Mouse (Mus musculus): ENCODE measurements around the gene Acp4.
A peak's percentile ranks its signal among the peaks of the same experiment; 100 is the strongest.
"Not testable (repeated sequence)": the region's sequence is repeated elsewhere in the genome, so short reads cannot be mapped to it uniquely, and the experiment has no call there.

The Acp4 gene

DNA sequence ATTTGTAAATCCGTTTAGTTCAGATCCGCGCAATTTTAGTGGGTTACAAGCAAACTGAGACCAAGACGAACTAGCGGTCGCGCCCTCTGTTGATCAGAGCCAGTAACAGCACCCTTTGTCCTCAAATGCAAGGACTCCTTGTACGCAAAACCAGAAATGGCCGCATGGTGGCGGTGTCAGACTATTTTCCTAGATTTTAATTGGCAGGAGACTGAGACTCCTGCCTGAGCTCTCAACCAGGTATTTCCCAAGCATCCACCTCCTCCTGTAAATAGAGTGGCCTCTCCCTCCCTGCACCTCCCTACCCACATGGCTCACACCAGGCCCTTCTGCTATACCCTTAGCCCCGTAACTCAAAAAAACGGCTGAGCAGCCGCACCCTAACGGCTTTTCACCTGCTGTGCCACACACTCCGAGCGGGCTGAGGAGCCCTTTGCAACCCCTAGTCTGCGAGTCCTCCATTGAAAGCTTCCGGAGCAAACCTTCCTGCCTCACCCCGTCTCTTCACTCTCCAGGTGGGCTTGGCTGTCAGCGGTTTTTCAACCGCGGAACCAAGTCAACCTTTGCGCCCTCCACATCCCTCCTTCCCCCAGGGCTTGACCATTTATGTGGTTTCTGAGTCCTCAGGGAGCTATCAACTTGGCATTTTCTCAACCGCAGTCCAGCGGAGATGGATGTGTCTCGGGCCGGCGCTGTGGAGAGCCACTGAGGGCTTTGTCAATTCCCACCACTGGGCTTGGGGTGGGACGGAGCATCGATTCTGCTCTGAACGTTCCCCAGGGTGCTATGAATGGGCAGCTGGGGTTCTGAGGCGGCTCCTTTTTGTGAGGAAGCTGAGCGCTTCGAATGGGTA, 5.8 kb upstream of the Acp4 start:
- DNase-seq = peak; percentile 75 to 81

DNA sequence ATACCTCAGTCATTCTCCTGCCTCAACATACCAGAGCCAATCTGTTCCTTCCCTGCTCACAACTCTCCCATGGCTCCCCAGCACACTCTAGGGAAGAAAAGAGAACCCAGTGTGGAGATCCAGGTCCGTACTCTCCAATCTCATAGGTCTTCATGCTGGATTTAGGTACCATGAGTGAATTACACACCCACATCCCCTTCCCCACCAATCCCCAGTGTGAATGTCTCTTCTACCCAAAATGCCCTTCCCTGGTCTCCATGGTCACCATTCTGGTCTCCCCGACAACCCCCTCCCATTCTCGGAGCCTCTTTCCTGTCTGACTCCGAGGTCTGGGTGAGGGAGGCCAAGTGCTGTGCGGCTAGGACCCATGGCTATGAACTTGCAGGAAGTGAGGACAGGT, 4.0 kb upstream of the Acp4 start, which contains the start of gene Gm15517:
TSS of gene Gm15517 (plus strand) at position 301 of the 400 bp plus-strand sequence.
- DNase-seq = no peak

- DNase-seq = no peak
Observed at GRCm38 (mm10) chr7:44260410-44260809, 3.2 kb upstream of the Acp4 start.

- no peak for DNase-seq
Observed at GRCm38 (mm10) chr7:44254930-44255329, 2.2 kb downstream of the Acp4 start.

- DNase-seq = no peak
Observed at GRCm38 (mm10) chr7:44253023-44253616, 4.1 kb downstream of the Acp4 start.

DNA sequence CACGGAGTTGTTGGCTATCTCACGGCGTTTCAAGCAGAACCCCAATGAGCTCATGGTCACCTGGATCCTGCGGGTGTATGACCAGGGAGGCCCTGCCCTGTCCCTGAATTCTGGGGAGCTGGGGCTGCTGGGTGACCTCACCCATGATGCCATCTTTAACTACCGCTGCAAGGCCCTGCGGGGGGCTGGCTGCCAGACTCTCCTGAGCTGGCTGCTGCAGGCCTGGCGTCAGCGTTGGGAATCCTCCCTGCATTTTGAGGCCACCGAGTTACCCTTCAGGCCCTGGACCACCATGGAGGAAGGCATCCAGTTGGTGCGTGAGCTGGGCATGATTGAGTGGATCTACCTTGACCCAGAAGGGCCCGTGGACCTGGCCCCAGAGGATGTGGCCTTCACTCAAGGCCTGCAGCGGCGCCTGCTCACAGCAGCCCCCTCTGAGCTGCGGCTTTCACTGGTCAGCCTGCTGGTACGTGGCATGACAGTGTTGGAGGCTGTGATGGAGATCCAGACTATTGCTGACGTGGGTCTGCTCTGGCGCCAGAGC, 6.4 kb downstream of the Acp4 start:
- DNase-seq = not testable (repeated sequence)

DNA sequence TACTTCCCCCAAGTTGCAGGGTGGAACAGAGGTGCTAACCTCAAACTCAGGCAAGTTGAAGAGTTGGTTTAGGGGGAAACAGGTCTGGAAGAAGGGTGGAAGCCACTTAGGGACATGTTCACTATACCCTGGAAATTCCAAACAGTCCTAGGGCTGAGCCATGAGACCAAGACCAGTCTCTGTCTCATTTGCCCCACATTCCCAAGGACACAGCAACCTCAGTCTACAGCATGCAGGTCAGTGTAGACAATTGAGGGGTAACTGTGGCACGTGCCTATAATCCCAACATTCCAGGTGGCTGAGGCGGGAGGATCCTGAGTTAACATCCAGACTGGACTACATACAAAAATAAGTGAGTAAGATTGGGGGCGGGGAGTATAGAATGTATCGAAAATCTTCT, 7.9 kb downstream of the Acp4 start:
- DNase-seq = no peak

GRCm38 (mm10) chr7:44247971-44248370, 9.2 kb downstream of the Acp4 start:
- no peak for DNase-seq

DNA sequence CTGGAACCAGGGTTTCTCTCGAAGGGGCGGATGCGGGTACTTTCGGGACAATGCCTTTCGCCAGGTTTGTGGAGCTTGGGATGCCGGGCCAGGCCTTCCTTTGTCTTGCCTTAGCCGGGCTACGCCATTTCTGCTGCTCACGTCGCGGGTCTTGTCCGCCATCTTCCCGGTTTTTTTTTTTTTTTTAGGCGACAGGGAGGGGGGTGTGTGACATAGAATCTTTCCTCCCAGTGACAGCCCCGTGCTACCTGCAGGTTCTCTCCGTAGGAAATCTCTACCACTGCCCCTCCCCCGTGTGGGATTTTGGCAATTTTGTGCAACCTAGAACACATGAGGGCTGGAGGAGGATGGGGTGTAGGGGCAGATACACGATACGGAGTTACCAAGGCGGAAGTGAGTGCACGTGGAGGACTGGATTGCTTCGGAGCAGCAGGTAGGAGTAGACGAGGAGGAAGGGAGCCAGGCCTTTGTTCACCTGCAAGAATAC, 10.2 kb downstream of the Acp4 start:
- peak; percentile 30 to 60 for DNase-seq

GRCm38 (mm10) chr7:44246055-44246983, 10.9 kb downstream of the Acp4 start, which contains the start of the genes 1700028J19Rik and 2410002F23Rik:
1700028J19Rik (minus strand) TSS chr7:44246695.
2410002F23Rik (plus strand) TSS chr7:44246722.
- DNase-seq = peak; percentile 84 to 85

DNA sequence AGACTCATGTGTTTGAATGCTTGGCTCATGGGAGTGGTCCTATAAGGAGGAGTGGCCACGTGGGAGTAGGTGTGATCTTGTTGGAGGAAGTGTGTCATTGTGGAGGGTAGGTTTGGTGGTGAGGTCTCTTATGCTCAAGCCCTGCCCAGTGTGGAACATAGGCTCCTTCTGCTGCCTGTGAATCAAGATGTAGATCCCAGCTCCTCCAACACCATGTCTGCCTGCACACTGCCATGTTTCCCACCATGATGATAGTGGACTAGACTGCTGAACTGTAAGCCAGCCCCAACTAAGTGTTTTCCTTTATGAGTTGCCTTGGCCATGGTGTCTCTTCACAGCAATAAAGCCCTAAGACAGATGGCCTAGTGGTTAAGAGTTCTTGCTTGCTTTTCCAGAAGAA, 13.1 kb downstream of the Acp4 start:
- no peak for DNase-seq

GRCm38 (mm10) chr7:44241163-44241562, 16.0 kb downstream of the Acp4 start:
- DNase-seq = no peak

- no peak for DNase-seq
Observed at GRCm38 (mm10) chr7:44240712-44241111, 16.5 kb downstream of the Acp4 start.

GRCm38 (mm10) chr7:44239913-44240312, 17.3 kb downstream of the Acp4 start:
- DNase-seq = no peak

GRCm38 (mm10) chr7:44235909-44236308, 21.3 kb downstream of the Acp4 start, which contains the start of gene Gm36864:
Gm36864 (plus strand) TSS chr7:44236177.
- no peak for DNase-seq

DNA sequence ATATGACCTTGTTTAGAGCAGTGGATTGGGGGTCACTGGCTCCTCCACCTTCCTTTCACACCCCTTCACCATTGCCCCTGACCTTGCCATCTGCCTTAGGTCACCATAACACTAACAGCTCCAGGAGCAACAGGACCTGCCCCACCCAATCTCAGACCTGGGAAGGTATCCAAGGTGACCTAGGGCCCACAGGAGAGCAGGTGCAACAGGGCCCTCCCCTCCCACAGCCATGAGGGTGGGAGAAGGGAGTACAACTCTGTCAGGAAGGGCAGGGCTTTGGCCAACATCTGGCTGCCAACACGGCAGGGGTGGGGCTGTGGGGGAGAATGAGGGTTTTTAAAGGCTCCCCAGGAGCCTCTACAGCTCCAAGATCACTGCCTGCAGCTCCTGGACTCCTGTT, 32.1 kb downstream of the Acp4 start, which contains the start of gene Klk1:
TSS of gene Klk1 (plus strand) at position 285 of the 400 bp plus-strand sequence.
- no peak for DNase-seq

DNA sequence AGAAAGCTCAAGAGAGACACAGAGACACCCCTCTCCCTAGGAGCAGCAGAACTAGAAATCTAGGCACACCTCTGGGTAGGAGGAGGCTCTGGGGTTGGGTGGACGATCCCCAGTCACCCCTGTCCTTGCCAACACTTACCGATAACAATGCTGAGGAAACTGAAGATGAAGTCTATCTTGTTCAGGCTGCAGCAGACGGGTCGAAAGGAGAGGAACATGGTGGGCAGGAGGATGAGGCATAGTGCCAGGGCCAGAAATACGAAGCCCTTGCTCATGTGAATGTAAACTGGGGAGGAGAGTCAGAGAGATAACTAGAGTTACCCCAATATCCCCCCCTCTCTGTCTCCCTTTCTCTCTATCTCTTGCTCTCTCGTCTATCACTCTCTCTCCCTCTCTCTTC, 34.8 kb downstream of the Acp4 start:
- not testable (repeated sequence) for DNase-seq

DNA sequence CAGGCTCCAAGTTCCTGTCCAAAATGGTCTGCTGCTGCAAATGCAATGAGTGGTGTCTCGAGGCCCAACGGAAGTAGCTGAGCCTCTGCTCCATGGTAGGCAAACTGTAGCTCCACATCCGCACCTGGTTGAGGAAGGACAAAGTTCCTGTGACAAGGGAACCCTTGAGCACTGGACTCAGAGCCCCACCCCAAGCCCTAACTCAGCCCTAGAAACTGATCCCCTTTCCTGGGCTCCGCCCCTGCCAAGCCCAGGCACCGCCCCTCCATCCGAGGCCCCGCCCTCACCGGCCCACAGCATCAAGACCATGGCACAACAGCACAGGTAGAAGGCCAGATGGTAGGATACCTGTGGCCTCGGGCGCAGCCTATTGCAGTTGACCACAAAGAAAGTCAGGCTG, 35.6 kb downstream of the Acp4 start:
- DNase-seq = not testable (repeated sequence)

DNA sequence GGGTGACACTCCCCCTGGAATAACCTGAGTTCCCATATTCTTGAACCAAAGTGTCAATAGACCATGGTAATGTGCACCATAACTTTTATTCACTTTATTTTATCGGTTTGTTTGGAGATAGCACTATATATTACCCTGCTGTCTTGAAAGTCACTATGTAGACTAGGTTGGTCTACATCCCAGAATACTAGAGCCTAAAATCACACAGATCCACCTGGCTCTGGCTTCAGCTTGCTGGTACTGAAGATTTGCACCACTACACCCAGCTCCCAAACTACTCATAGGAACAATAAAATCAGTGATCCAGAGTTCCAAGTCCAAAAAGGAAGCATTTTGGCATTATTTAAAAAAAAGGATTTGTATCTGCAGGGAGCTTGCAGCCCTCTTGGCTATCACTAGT, 41.5 kb downstream of the Acp4 start, which contains the start of gene Klk1b5:
TSS of gene Klk1b5 (plus strand) at position 301 of the 400 bp plus-strand sequence.
- DNase-seq = no peak

- no peak for DNase-seq
Observed at GRCm38 (mm10) chr7:44208307-44208706, 48.9 kb downstream of the Acp4 start.

- not testable (repeated sequence) for DNase-seq
Observed at GRCm38 (mm10) chr7:44207135-44207534, 50.0 kb downstream of the Acp4 start, which contains the start of gene Klk1b4. Klk1b4 (plus strand) TSS chr7:44207435.

Data from thymus, adult 18-20 months (tissue).